ENCODE assay signal across 14 mouse cellular contexts in the genomic region with DNA sequence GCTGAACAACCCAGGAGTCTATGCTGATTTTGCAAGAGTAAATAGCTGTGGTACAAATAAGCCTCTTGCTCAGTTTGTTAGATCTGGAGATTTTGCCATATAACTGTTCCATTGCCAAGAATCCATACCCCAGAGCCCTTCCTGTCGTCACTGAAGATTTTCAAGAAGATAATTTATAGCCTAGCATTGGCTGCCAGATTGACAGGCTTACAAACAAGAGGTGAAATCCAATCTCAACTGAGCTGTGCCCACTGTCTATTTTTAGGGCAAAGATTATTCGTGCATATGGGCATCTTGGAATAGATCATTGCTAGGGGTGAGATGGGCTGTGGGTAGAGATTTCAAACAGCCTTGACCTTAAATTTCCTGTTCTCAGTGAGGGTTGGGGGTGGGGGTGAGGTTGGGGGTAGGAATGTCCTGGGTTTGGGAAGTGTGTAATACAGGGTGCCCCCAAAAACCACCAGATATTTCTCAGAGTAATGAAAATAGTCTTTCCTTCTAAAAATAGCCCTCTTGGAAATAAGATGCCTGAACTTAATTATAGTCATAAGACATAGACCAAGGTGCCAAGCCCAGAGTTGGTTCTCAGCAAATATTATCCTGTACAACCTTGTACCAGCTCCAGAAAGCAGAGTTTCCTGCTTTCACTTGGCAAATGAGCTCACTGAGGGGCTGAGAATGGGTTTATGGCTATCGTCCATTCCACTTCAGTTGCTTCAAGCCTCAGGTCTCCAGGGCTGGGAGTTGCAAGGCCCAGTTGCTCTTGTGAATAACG.
A peak's percentile ranks its signal among the peaks of the same experiment; 100 is the strongest.
DNase-seq lines count a peak whose midpoint lies in the region; TF ChIP-seq lines count a peak whose summit lies in the region.
"Had no signal": no experiment of that assay in that cellular context is flagged by ENCODE, and none has a peak within 500 bp of the region (broad histone marks: within the 10 kb centered on the region; RNA-seq: fewer than 3 reads in every experiment).

No protein-coding gene starts in this region.

- intact Hi-C loops in heart, postnatal 25 days (cut with DNase I): no loop called here

- TF ChIP-seq CTCF in brain, embryonic 14.5 days (IDR thresholded peaks at IDR 0.05; ENCODE audit: borderline replicate concordance, extremely low read depth, insufficient read depth, insufficient read length): no peak

- no peak for TF ChIP-seq POLR2A in brain, embryonic 14.5 days (IDR thresholded peaks at IDR 0.05; ENCODE audit: borderline replicate concordance, extremely low read depth, insufficient read depth, insufficient read length, poor library complexity, severe bottlenecking)

- DNase-seq in heart, adult 18-20 months: peak; percentile 13 to 16
- no peak for DNase-seq in heart, postnatal 25 days (ENCODE audit: low spot score)
- peak; percentile 70 for DNase-seq in NIH3T3 (ENCODE audit: low read depth)
- peak; percentile 6 for DNase-seq in brain, embryonic 14.5 days (ENCODE audit: low read depth)
- DNase-seq in gonadal fat pad, adult 2 months (ENCODE audit: low read depth): peak; percentile 40
- no peak for DNase-seq in ovary, postnatal 36 days (ENCODE audit: low spot score)
- no peak for DNase-seq in adrenal gland, postnatal 25 days
- DNase-seq: adrenal gland, postnatal 36 days; cerebellum, adult 8-10 months; heart, adult 11 months; liver; lung, postnatal 10 days; right cerebral cortex, postnatal 4 days; thymus, postnatal 14 days had no signal

Comparison
In these comparisons a context has a peak if more than half of its experiments do, and no peak if none do; other contexts are left out.
1. DNase-seq: peak in heart, adult 18-20 months (2 of 2), NIH3T3 (single experiment), brain, embryonic 14.5 days (single experiment) and gonadal fat pad, adult 2 months (single experiment); none in heart, postnatal 25 days (single experiment), ovary, postnatal 36 days (single experiment) and adrenal gland, postnatal 25 days (single experiment).